Mouse (Mus musculus) liver, embryonic 13.5 days (tissue): ENCODE results near the gene Uox. TPM values are rescaled to one million over a fixed set of nuclear protein-coding genes. Genes with fewer than 3 reads are reported as not detected.
A peak's percentile ranks its signal among the peaks of the same experiment; 100 is the strongest.

Source experiments
- ATAC-seq: fragments of 200-750 bp; cut with Nextera tagmentation; 2 replicates; pipeline ENCODE4 v1.8.0; 2017; ENCODE audit warnings: low read depth, mild to moderate bottlenecking, moderate number of reproducible peaks, moderate library complexity
- DNase-seq: peaks from one replicate; pipeline ENCODE4 v3.0.0; 2022
- H3K27ac ChIP-seq: fragments of 300-500 bp; sonication (generic); 2 replicates; pipeline ENCODE4 v1.5.1; 2015; ENCODE audit warnings: moderate library complexity, mild to moderate bottlenecking, inconsistent platforms
- H3K27me3 ChIP-seq: fragments of 300-500 bp; sonication (generic); 2 replicates; pipeline ENCODE4 v1.6.1; 2015; ENCODE audit warnings: mild to moderate bottlenecking, inconsistent platforms
- H3K36me3 ChIP-seq: fragments of 300-500 bp; sonication (generic); 2 replicates; pipeline ENCODE4 v1.6.1; 2015; ENCODE audit warnings: mild to moderate bottlenecking, inconsistent platforms
- H3K4me1 ChIP-seq: fragments of 300-500 bp; sonication (generic); replicated peaks from 2 replicates; pipeline ENCODE4 v1.6.1; 2015; ENCODE audit warnings: inconsistent platforms
- H3K4me2 ChIP-seq: fragments of 300-500 bp; sonication (generic); 2 replicates; pipeline ENCODE4 v1.6.1; 2015; ENCODE audit warnings: inconsistent platforms, mild to moderate bottlenecking, moderate library complexity
- H3K4me3 ChIP-seq: fragments of 300-500 bp; sonication (generic); replicated peaks from 2 replicates; pipeline ENCODE4 v1.5.1; 2015; ENCODE audit warnings: mild to moderate bottlenecking, inconsistent platforms
- H3K9ac ChIP-seq: fragments of 300-500 bp; sonication (generic); 2 replicates; pipeline ENCODE4 v1.6.1; 2015; ENCODE audit warnings: mild to moderate bottlenecking, inconsistent platforms
- H3K9me3 ChIP-seq: fragments of 300-500 bp; sonication (generic); replicated peaks from 2 replicates; pipeline ENCODE4 v1.6.1; 2016; ENCODE audit warnings: inconsistent platforms
- WGBS: fragments of 180-500 bp; shearing (Covaris S2); methylation state at CpG from one replicate; pipeline ENCODE4 v1.1.7; 2015; ENCODE audit not compliant: insufficient replicate concordance; 5-methylcytosine and 5-hydroxymethylcytosine counted together
- polyA plus RNA-seq: library from polyadenylated mRNA; unstranded; fragments of >200 nt; fragmentation: Nextera tagmentation; extraction: Ambion mirVana; gene quantifications from 2 replicates; pipeline ENCODE4 v1.2.1, GENCODE M21; 2015

Uox gene
- 2.1 and 3.0 TPM in 2 replicates for polyA plus RNA-seq

DNA sequence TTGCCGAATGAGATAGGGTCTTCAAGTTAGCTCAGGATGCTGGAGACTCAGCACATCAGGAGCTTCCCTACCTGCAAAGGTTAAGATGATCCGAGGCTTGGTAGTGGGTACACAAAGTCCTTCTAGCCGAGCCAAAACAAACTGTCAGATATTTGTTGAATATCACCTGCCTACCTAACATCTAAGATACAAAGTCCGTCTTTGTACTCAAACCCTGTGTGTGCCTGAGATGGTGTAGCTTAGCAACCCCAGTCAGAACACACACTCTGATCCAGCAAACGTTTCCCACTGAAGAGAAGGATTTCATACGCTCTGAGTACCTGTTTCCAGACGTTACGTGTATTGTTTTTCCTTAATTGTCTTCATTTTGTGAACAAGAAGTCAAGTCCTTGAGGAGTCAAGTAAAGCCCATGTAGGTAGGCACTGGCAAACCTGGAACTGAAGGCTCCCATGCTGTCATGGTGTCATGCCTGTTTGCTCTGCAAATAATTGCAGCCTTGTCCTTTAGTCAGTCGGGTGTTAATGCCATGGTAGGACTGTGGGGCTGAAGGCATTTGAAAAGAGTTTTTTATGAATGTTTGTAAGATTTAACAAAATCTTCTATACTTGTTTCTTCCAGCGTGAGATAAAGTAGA, at the start of gene Uox:
Uox (plus strand) TSS at position 279 of the 635 bp plus-strand sequence.
- Histone ChIP-seq H3K36me3 (no peaks in the 10 kb centered on the region), H3K4me1 (no peaks in the 10 kb centered on the region), H3K4me3 (no peak within 1 kb of the TSS), H3K9me3 (no peaks in the 10 kb centered on the region), H3K27ac (peak within 1 kb of the TSS; percentile 37), H3K4me2 (no peak within 1 kb of the TSS), H3K9ac (no peak within 1 kb of the TSS), H3K27me3 (no peaks in the 10 kb centered on the region)
- ATAC-seq, result peak; percentile 77
- DNase-seq, result no peak
- 64% methylated on average over 10 of the region's 10 CpGs for WGBS

DNA sequence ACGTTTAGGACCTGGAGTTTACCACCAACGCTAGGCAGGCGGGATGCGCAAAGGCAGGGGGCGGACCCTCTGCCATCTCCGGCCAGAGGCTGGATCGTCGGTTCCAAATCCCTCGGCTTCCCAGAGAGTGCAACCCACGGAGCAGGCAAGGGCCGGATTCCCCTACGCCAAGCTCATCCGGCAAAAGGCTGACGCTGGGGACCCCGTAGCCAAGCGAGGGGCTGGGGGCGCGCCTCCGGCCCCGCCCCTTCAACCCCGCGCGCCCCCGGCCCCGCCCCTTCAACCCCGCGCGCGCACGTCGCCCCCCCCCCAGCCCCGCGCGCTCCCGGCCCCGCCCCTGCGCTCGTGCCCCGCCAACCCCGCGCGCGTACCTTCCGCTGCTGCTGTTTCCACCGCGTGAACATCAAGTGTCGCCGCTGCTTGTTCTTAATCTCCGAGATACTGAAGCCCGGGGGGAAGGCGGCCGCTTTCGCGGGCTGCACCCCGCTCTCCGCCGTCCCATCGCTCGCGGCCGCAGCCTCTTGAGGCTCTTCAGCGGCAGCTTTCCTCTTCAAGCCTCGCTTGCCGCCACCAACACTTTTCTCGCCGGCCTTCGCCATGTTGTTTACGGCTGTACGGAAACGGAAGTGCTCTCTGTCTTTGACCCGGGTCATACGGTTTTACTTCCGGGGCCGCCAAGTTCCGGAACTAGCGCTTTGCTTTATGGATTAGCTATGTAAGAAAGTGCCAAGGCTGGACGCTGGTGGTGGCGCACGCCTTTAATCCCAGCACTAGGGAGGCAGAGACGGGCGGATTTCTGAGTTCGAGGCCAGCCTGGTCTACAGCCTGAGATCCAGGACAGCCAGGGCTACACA, 49.2 kb upstream of the Uox start, which contains the start of gene Rpf1:
Rpf1 (minus strand) TSS at position 632 of the 854 bp plus-strand sequence.
- Histone ChIP-seq H3K4me2 (peak within 1 kb of the TSS; percentile 91), H3K9ac (peak within 1 kb of the TSS; percentile 85), H3K4me1 (peaks cover 14% of the 10 kb centered on the region), H3K36me3 (peaks cover 21% of the 10 kb centered on the region), H3K27me3 (no peaks in the 10 kb centered on the region), H3K27ac (peak within 1 kb of the TSS; percentile 96), H3K4me3 (peak within 1 kb of the TSS; percentile 93), H3K9me3 (no peaks in the 10 kb centered on the region)
- under 1% methylated on average over 80 of the region's 82 CpGs for WGBS
- peak; percentile 83 for DNase-seq
- ATAC-seq, result peak; percentile 96

DNA sequence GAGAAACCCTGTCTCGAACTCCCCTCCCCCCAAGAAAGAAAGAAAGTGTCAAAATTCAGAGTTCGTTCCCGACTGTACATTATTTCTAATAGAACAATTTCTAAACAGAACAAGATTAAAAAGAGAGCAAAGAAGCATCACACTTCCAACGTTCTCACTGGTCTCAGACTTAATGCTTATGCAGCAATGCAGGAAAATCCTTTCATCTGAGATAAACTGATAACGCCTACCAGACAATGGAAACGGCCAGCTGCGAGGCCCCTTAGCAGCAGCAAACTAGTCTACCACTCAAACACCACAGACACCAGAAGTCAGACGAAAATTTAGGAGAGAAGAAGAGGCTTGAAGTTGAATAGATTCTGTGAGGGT, 48.6 kb upstream of the Uox start:
- Histone ChIP-seq H3K9ac (peak overlapping the region; percentile 85), H3K27me3 (no peaks in the 10 kb centered on the region), H3K4me2 (peak overlapping the region; percentile 91), H3K4me1 (peaks cover 14% of the 10 kb centered on the region), H3K27ac (peak overlapping the region; percentile 96), H3K36me3 (peaks cover 21% of the 10 kb centered on the region), H3K9me3 (no peaks in the 10 kb centered on the region), H3K4me3 (peak overlapping the region; percentile 93)
- DNase-seq (no peak), ATAC-seq (no peak)
- WGBS, result 5% methylated on average over 8 of the region's 8 CpGs

- 41% methylated on average over 2 of the region's 2 CpGs for whole genome bisulfite sequencing
- no peak for DNase-seq
Observed at GRCm38 (mm10) chr3:146528335-146528734, 41.9 kb upstream of the Uox start.

GRCm38 (mm10) chr3:146534986-146535385, 35.2 kb upstream of the Uox start:
- no peak for DNase-seq
- Histone ChIP-seq H3K9ac (no peak overlapping the region), H3K4me3 (no peak overlapping the region), H3K9me3 (no peaks in the 10 kb centered on the region), H3K27me3 (no peaks in the 10 kb centered on the region), H3K27ac (no peak overlapping the region), H3K4me2 (no peak overlapping the region), H3K4me1 (no peaks in the 10 kb centered on the region), H3K36me3 (no peaks in the 10 kb centered on the region)
- ATAC-seq, result no peak
- 46% methylated on average over 6 of the region's 6 CpGs for WGBS

More at GRCm38 (mm10) chr3:146528335-146528734, 41.9 kb upstream of the Uox start:
- H3K9ac ChIP-seq, result no peak overlapping the region
- H3K4me2 ChIP-seq, result no peak overlapping the region
- no peak for ATAC-seq
- H3K4me3 ChIP-seq, result no peak overlapping the region
- no peak overlapping the region for H3K27ac ChIP-seq
- 0 out of 2 replicates have a peak, but pooled peaks cover 2% of the 10 kb centered on the region for H3K27me3 ChIP-seq
- H3K36me3 ChIP-seq, result no peaks in the 10 kb centered on the region
- H3K9me3 ChIP-seq, result no peaks in the 10 kb centered on the region
- H3K4me1 ChIP-seq, result no peaks in the 10 kb centered on the region

DNA sequence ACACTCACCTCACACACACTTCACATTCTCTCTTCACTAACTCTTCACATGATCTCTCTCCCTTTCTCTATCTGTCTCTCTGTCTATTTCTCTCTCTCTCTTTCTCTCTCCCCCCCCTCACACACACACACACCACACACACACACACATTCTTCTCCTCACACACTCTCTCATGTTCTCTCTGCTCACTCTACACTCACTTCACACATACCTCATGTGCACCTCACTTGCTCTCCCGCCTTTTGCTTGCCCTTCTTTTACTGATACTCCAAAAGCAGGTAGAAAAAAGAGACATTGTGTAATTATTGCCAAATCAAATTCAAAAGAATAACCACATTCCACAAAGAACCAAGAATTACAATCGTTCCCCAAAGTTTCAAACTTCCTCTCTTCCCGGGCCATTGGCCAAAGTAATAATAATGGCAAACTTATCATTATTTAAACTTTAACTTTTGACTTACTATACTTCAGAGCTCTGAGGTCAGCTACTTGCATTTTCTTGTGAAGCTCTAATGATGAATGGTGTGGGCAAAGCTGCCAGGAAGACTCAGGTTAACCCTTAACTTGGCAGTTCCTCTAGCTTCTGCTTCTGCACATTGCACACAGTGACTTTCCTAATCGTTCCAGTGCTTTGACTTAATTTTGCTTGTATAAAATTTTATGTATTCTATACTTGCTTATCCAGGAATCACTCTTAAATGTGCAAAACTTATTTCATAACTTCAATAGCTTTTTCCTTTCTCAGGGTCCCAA, 29.5 kb upstream of the Uox start:
- WGBS, result 52% methylated on average over 4 of the region's 4 CpGs
- no peak overlapping the region for H3K4me3 ChIP-seq
- no peak for DNase-seq
- H3K4me1 ChIP-seq, result no peaks in the 10 kb centered on the region
- no peak for ATAC-seq
- H3K4me2 ChIP-seq, result no peak overlapping the region
- H3K36me3 ChIP-seq, result no peaks in the 10 kb centered on the region
- H3K27me3 ChIP-seq, result no peaks in the 10 kb centered on the region
- H3K9ac ChIP-seq, result no peak overlapping the region
- no peak overlapping the region for H3K27ac ChIP-seq
- no peaks in the 10 kb centered on the region for H3K9me3 ChIP-seq

GRCm38 (mm10) chr3:146543632-146544031, 26.6 kb upstream of the Uox start:
- 16% methylated on average over 1 of the region's 1 CpGs for WGBS
- no peak for ATAC-seq

DNA sequence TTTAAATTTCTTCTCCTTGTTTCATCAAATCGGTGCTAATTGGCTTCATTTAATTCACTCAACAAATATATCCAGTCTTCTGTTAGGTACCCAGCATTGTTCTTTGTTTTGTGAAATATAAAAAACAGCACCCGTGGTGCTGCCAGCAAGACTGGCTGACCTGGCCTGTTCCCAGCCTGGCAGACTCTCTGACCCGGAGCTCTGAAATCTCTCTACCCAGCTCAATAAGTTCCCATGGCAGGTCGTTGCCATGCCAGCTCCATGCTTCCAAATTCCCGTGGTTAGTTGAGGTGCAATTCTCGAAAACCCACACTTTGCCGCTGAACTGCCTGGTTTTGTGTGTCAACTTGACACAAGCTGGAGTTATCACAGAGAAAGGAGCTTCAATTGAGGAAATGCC, 15.4 kb upstream of the Uox start:
- ATAC-seq (no peak), DNase-seq (no peak)
- H3K4me1 ChIP-seq, result no peaks in the 10 kb centered on the region
- no peaks in the 10 kb centered on the region for H3K27me3 ChIP-seq
- no peak overlapping the region for H3K4me3 ChIP-seq
- 58% methylated on average over 7 of the region's 7 CpGs for WGBS
- no peak overlapping the region for H3K9ac ChIP-seq
- H3K4me2 ChIP-seq, result no peak overlapping the region
- no peaks in the 10 kb centered on the region for H3K9me3 ChIP-seq
- H3K36me3 ChIP-seq, result no peaks in the 10 kb centered on the region
- H3K27ac ChIP-seq, result no peak overlapping the region

More at GRCm38 (mm10) chr3:146543632-146544031, 26.6 kb upstream of the Uox start:
- Histone ChIP-seq H3K9me3 (no peaks in the 10 kb centered on the region), H3K4me3 (no peak overlapping the region), H3K4me2 (no peak overlapping the region), H3K27me3 (no peaks in the 10 kb centered on the region), H3K36me3 (no peaks in the 10 kb centered on the region), H3K9ac (no peak overlapping the region), H3K27ac (no peak overlapping the region), H3K4me1 (no peaks in the 10 kb centered on the region)
- DNase-seq, result no peak

GRCm38 (mm10) chr3:146556567-146556966, 13.7 kb upstream of the Uox start:
- Histone ChIP-seq H3K36me3 (no peaks in the 10 kb centered on the region), H3K4me2 (no peak overlapping the region), H3K27me3 (no peaks in the 10 kb centered on the region), H3K4me1 (no peaks in the 10 kb centered on the region), H3K9ac (no peak overlapping the region), H3K9me3 (no peaks in the 10 kb centered on the region), H3K27ac (no peak overlapping the region), H3K4me3 (no peak overlapping the region)
- no peak for ATAC-seq
- DNase-seq, result no peak
- WGBS, result 70% methylated on average over 1 of the region's 1 CpGs

DNA sequence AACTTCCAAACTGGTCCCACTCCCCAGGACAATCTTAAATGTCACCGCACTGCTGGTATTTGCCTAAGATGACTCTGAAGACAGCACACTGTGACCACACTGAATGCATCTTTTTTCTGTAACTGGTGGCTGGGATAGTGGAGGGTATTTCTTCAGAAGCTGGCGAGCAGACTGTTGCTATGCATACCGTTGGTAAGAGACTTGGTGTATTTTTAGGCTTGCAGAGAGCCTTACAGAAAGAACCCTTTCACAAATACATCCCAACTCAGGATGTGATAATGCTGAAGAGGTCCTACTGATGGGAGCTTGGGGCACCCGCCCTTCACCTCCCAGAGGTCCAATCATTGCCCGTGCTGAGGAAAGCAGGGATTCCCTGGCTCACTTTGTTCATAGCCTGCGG, 12.7 kb upstream of the Uox start:
- Histone ChIP-seq H3K4me2 (no peak overlapping the region), H3K4me1 (no peaks in the 10 kb centered on the region), H3K9ac (no peak overlapping the region), H3K4me3 (no peak overlapping the region), H3K27me3 (no peaks in the 10 kb centered on the region), H3K9me3 (no peaks in the 10 kb centered on the region), H3K27ac (no peak overlapping the region), H3K36me3 (no peaks in the 10 kb centered on the region)
- ATAC-seq, result no peak
- 67% methylated on average over 6 of the region's 6 CpGs for WGBS
- DNase-seq, result no peak

- H3K27me3 ChIP-seq, result no peaks in the 10 kb centered on the region
- H3K9ac ChIP-seq, result no peak overlapping the region
- ATAC-seq (no peak), DNase-seq (no peak)
- H3K9me3 ChIP-seq, result no peaks in the 10 kb centered on the region
- no peaks in the 10 kb centered on the region for H3K4me1 ChIP-seq
- H3K36me3 ChIP-seq, result no peaks in the 10 kb centered on the region
- no peak overlapping the region for H3K27ac ChIP-seq
- 73% methylated on average over 7 of the region's 7 CpGs for WGBS
- no peak overlapping the region for H3K4me3 ChIP-seq
- no peak overlapping the region for H3K4me2 ChIP-seq
Observed at GRCm38 (mm10) chr3:146562936-146563335, 7.3 kb upstream of the Uox start.
